Mouse (Mus musculus): Measurements from ENCODE around the gene Gna13. TPM values are rescaled to one million over a fixed set of nuclear protein-coding genes. Genes with fewer than 3 reads are reported as not detected.
A peak's percentile ranks its signal among the peaks of the same experiment; 100 is the strongest.

Gna13 gene
- total RNA-seq, 1 experiment = 34.8 TPM

DNA sequence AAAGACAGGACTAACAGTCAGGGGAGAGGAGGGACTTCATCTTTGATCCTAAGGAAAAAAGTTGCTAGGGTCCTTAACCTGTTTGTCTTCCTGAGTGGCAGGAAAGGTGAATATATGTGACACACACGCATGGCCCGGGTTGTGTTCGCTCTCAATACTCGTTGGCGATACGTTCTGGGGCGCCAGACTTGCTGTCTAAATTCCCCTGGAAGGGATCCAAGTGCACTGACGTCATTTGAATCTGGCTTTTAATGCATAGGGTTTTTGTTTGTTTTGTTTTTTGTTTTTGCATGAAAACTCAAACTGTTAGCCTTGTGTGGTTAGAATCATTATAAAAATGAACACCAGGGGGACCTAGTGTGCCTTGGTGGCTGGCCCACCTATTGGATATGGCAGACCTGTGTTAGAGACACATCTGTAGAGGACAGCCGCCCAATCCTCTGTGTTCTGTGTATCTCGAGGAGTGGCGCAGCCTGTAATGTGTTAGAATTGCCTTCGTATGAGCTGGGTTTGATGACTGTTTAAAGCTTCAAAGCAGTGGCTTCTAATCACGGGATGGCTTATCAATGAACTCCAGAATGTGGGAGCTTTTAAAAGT lies 82.9 kb downstream of the Gna13 start:
- DNase-seq (ENCODE audit: low read depth, low spot score) = peak; percentile 37
- Histone ChIP-seq H3K4me1 (ENCODE audit: control insufficient read depth in 2 of 2, insufficient read depth in 2 of 2, low read length in 2 of 2, poor library complexity in 1 of 2) (no peaks in the 10 kb centered on the region), H3K9ac (ENCODE audit: insufficient read depth, low read depth, low read length, poor library complexity, severe bottlenecking) (no peak overlapping the region), H3K4me3 (ENCODE audit: insufficient read depth in 1 of 2, low read depth in 1 of 2, low read length in 2 of 2, poor library complexity in 1 of 2, severe bottlenecking in 1 of 2) (no peak overlapping the region), H3K27ac (ENCODE audit: insufficient read depth, low read depth, low read length, poor library complexity, severe bottlenecking) (no peak overlapping the region), H3K36me3 (ENCODE audit: control insufficient read depth, insufficient read depth, low read length, poor library complexity, severe bottlenecking) (no peaks in the 10 kb centered on the region), H3K9me3 (ENCODE audit: control insufficient read depth, insufficient read depth, low read depth, low read length) (no peaks in the 10 kb centered on the region)
- TF ChIP-seq ZC3H11A (IDR thresholded peaks at IDR 0.05; ENCODE audit: borderline replicate concordance, low read depth, low read length) (peak; percentile 76), ZNF384 (IDR thresholded peaks at IDR 0.05; ENCODE audit: low read depth, low read length) (no peak)
- in situ Hi-C loops (cut with MboI; ENCODE audit: low sequenced_read_pairs in 2 of 2, unreplicated experiment in 2 of 2) = loop anchor here (10.0 to 25.0 kb wide), 2 partner anchors 409 to 417 kb away; no protein-coding TSS in a partner anchor

Other genes with a start within 250 kb of the Gna13 start
- not detected in 2 replicates for gene E030025P04Rik, start 218.5 kb upstream of the Gna13 start, total RNA-seq (2012; rRNA removed)
- 1.6 and 2.5 TPM in 2 replicates for gene Rgs9, start 64.7 kb upstream of the Gna13 start, total RNA-seq (2012; rRNA removed)
- gene 9930022D16Rik, start 51.1 kb downstream of the Gna13 start, total RNA-seq (2012; rRNA removed) = not detected in 2 replicates
- gene Amz2, start 63.1 kb downstream of the Gna13 start, total RNA-seq (2012; rRNA removed) = 14.1 and 20.1 TPM in 2 replicates
- gene Arsg, start 110.5 kb downstream of the Gna13 start, total RNA-seq (2012; rRNA removed) = 1.0 and 1.4 TPM in 2 replicates
- 25.5 and 26.8 TPM in 2 replicates for gene Slc16a6, start 110.8 kb downstream of the Gna13 start, total RNA-seq (2012; rRNA removed)
- gene Wipi1, start 249.1 kb downstream of the Gna13 start, total RNA-seq (2012; rRNA removed) = 4.8 and 6.6 TPM in 2 replicates

Measured in ES-E14 (cell line).